Mouse (Mus musculus) midbrain, postnatal 0 days (tissue): ENCODE results near the gene Tmem138. TPM values are rescaled to one million over a fixed set of nuclear protein-coding genes. Genes with fewer than 3 reads are reported as not detected.

ENCODE experiments used
- ATAC-seq: fragments of 200-750 bp; cut with Nextera tagmentation; 2 replicates; pipeline ENCODE4 v1.8.0; 2017; ENCODE audit warnings: moderate number of reproducible peaks, mild to moderate bottlenecking, moderate TSS enrichment, moderate library complexity; ENCODE audit not compliant: low FRiP score
- DNase-seq: peaks from one replicate; pipeline ENCODE4 v3.0.0-alpha.2; 2015; ENCODE audit warnings: low spot score
- H3K27ac ChIP-seq: fragments of 300-500 bp; sonication (generic); 2 replicates; pipeline ENCODE4 v1.5.1; 2014; ENCODE audit warnings: low read depth, mild to moderate bottlenecking, low read length, mixed read lengths
- H3K27me3 ChIP-seq: fragments of 300-500 bp; sonication (generic); 2 replicates; pipeline ENCODE4 v1.6.1; 2014; ENCODE audit warnings: low read length, control low read depth, mixed read lengths; ENCODE audit not compliant: insufficient read depth
- H3K36me3 ChIP-seq: fragments of 300-500 bp; sonication (generic); 2 replicates; pipeline ENCODE4 v1.6.1; 2014; ENCODE audit warnings: low read length, control low read depth, mixed read lengths; ENCODE audit not compliant: insufficient read depth
- H3K4me1 ChIP-seq: fragments of 300-500 bp; sonication (generic); 2 replicates; pipeline ENCODE4 v1.6.1; 2014; ENCODE audit warnings: mild to moderate bottlenecking, control low read depth, antibody characterized with exemption, low read length, mixed read lengths; ENCODE audit not compliant: insufficient read depth
- H3K4me2 ChIP-seq: fragments of 300-500 bp; sonication (generic); 2 replicates; pipeline ENCODE4 v1.6.1; 2014; ENCODE audit warnings: low read depth, mild to moderate bottlenecking, low read length, mixed read lengths; ENCODE audit not compliant: poor library complexity, severe bottlenecking
- H3K4me3 ChIP-seq: fragments of 300-500 bp; sonication (generic); 2 replicates; pipeline ENCODE4 v1.5.1; 2014; ENCODE audit warnings: low read depth, mild to moderate bottlenecking, low read length, moderate library complexity
- H3K9ac ChIP-seq: fragments of 300-500 bp; sonication (generic); replicated peaks from 2 replicates; pipeline ENCODE4 v1.6.1; 2014; ENCODE audit warnings: mild to moderate bottlenecking, low read length, moderate library complexity, mixed read lengths; ENCODE audit not compliant: poor library complexity, severe bottlenecking
- H3K9me3 ChIP-seq: fragments of 300-500 bp; sonication (generic); 2 replicates; pipeline ENCODE4 v1.6.1; 2016; ENCODE audit warnings: low read length, control low read depth
- CTCF ChIP-seq: IDR thresholded peaks from 2 replicates; pipeline ENCODE4 v1.5.1; 2016; ENCODE audit warnings: antibody characterized with exemption, mild to moderate bottlenecking
- WGBS: fragments of 180-500 bp; shearing (Covaris S2); extraction: QIAGEN DNeasy Blood & Tissue Kit; methylation state at CpG from one replicate; pipeline ENCODE4 v1.1.7; 2014; 5-methylcytosine and 5-hydroxymethylcytosine counted together
- polyA plus RNA-seq: library from polyadenylated mRNA; unstranded; fragments of >200 nt; fragmentation: Nextera tagmentation; extraction: Ambion mirVana; gene quantifications from 2 replicates; pipeline ENCODE4 v1.2.1, GENCODE M21; 2015
- total RNA-seq: library from RNA; depleted of rRNA; stranded (reverse); fragments of >200 nt; gene quantifications from 2 replicates; pipeline ENCODE4 v1.2.3, GENCODE M21; 2014; rRNA removed

Gene Tmem138
- total and polyA plus RNA-seq, 2 experiments from 2014 or later: 18.5 to 32.4 TPM

DNA sequence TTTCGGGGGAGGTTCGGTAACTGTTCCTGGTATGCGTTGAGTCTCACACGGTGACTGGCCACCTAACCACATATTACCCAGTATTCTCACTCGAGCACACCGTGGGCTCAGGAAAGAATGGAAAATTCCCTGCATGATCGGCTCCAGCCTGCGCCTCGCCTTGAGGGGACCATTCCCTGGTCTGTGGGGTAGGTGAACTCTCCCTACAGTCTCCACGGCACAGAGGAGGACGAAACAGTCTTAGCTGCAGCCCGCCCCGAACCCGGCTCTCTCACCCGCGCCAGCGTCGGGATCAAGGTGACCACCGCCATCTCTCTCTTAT, 52.4 kb downstream of the Tmem138 start:
- ATAC-seq (no peak), DNase-seq (no peak)
- WGBS: 0% methylated on average over 19 of the region's 19 CpGs

DNA sequence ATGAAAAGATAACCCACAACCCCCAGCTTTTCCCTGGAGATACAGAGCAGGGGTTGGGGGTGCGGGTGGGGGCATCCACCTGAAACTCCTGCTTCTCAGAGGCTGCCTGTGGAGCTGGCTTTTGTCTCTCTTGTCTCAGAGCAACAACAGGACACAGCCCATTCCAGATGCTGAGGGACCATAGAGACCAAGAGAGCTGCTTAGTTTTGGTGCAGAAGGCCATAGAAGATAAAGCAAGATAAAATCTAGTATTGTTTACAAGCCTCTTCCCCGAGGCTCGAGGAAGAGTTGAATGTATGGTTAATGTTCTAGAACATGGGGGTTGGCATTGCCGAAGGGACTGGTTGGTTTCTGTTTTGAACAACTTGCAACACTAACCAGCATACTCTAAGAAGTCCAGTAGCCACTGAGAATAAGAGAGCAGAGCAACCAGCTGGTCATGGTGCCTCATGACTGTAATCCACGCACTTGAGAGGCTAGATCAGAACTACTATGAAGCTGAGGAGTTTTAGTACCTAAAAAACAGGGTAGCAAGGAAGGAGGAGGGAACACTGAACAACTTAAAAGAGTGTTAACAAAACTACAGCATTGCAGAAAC, 53.6 kb downstream of the Tmem138 start:
- peaks cover 8% of the 10 kb centered on the region; the same call in 1 of the 2 replicates for H3K4me1 ChIP-seq
- no peaks in the 10 kb centered on the region for H3K27me3 ChIP-seq
- no peak for ATAC-seq
- no peak overlapping the region for H3K9ac ChIP-seq
- no peaks in the 10 kb centered on the region for H3K36me3 ChIP-seq
- H3K27ac ChIP-seq: no peak overlapping the region
- H3K9me3 ChIP-seq: no peaks in the 10 kb centered on the region
- 87% methylated on average over 5 of the region's 5 CpGs for WGBS
- H3K4me2 ChIP-seq: peak overlapping the region; percentile 73; the same call in 1 of the 2 replicates
- DNase-seq: no peak
- no peak overlapping the region for H3K4me3 ChIP-seq
- no peak for TF ChIP-seq CTCF

More for the DNA sequence above, 52.4 kb downstream of the Tmem138 start:
- Histone ChIP-seq H3K4me3 (peak overlapping the region; percentile 94), H3K27me3 (no peaks in the 10 kb centered on the region), H3K36me3 (no peaks in the 10 kb centered on the region), H3K4me1 (peaks cover 8% of the 10 kb centered on the region; the same call in 1 of the 2 replicates), H3K27ac (peak overlapping the region; percentile 98), H3K9ac (peak overlapping the region; percentile 97), H3K4me2 (peak overlapping the region; percentile 73), H3K9me3 (no peaks in the 10 kb centered on the region)
- TF ChIP-seq CTCF: no peak

DNA sequence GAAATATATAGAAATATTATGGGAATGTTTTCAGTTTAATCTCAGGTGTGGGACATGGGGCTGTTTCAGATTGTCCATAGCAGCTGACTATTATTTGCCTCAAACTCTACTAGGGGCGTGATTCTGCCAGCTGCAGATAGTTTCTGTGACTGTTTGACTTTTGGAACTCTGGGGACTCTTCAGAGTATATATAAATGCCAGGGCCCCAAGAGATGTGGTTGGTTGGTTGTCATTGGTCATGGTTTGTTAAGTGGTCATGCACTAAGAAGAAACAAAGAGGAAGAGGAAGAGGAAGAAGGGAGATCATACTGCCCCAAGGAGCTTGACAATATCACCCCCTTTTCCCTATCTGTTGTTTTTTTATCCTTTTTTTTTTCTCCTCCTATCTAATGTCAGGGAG, 55.2 kb downstream of the Tmem138 start:
- ATAC-seq (no peak), DNase-seq (no peak)
- no peak overlapping the region for H3K9ac ChIP-seq
- H3K4me1 ChIP-seq: peaks cover 8% of the 10 kb centered on the region; the same call in 1 of the 2 replicates
- H3K4me2 ChIP-seq: no peak overlapping the region
- no peak overlapping the region for H3K27ac ChIP-seq
- H3K27me3 ChIP-seq: no peaks in the 10 kb centered on the region
- H3K9me3 ChIP-seq: no peaks in the 10 kb centered on the region
- no peak for TF ChIP-seq CTCF
- 88% methylated on average over 1 of the region's 1 CpGs for WGBS
- H3K36me3 ChIP-seq: peaks cover 4% of the 10 kb centered on the region; the same call in 1 of the 2 replicates
- H3K4me3 ChIP-seq: no peak overlapping the region

Other genes with a start within 250 kb of the Tmem138 start
- gene Syt7, start 188.3 kb downstream of the Tmem138 start, total RNA-seq: 138 and 140 TPM in 2 replicates
- 14.7 and 19.0 TPM in 2 replicates for gene Syt7, start 188.3 kb downstream of the Tmem138 start, polyA plus RNA-seq
- gene Lrrc10b, start 119.9 kb downstream of the Tmem138 start, total RNA-seq: 6.2 and 8.7 TPM in 2 replicates
- 2.2 and 2.3 TPM in 2 replicates for gene Lrrc10b, start 119.9 kb downstream of the Tmem138 start, polyA plus RNA-seq
- 4.9 and 7.8 TPM in 2 replicates for gene Ppp1r32, start 94.4 kb downstream of the Tmem138 start, total RNA-seq
- 5.0 and 5.3 TPM in 2 replicates for gene Ppp1r32, start 94.4 kb downstream of the Tmem138 start, polyA plus RNA-seq
- gene Cpsf7, start 52.1 kb downstream of the Tmem138 start, total RNA-seq: 55.7 and 62.3 TPM in 2 replicates
- 36.7 and 40.6 TPM in 2 replicates for gene Cpsf7, start 52.1 kb downstream of the Tmem138 start, polyA plus RNA-seq
- 51.5 and 54.4 TPM in 2 replicates for gene Sdhaf2, start 51.2 kb downstream of the Tmem138 start, total RNA-seq
- gene Sdhaf2, start 51.2 kb downstream of the Tmem138 start, polyA plus RNA-seq: 56.1 and 64.3 TPM in 2 replicates
- 23.1 and 33.8 TPM in 2 replicates for gene Tmem216, start 21.1 kb downstream of the Tmem138 start, total RNA-seq
- 41.5 and 47.0 TPM in 2 replicates for gene Tmem216, start 21.1 kb downstream of the Tmem138 start, polyA plus RNA-seq
- 19.1 and 32.0 TPM in 2 replicates for gene Cyb561a3, start 190 bp downstream of the Tmem138 start, total RNA-seq
- 20.3 and 22.2 TPM in 2 replicates for gene Cyb561a3, start 190 bp downstream of the Tmem138 start, polyA plus RNA-seq
- 247 and 261 TPM in 2 replicates for gene Ddb1, start 28.0 kb upstream of the Tmem138 start, total RNA-seq
- 135 TPM in 2 replicates for gene Ddb1, start 28.0 kb upstream of the Tmem138 start, polyA plus RNA-seq
- 11.1 and 15.8 TPM in 2 replicates for gene Tkfc, start 28.3 kb upstream of the Tmem138 start, total RNA-seq
- 19.5 and 23.3 TPM in 2 replicates for gene Tkfc, start 28.3 kb upstream of the Tmem138 start, polyA plus RNA-seq
- 2.6 and 2.9 TPM in 2 replicates for gene Vwce, start 56.9 kb upstream of the Tmem138 start, total RNA-seq
- gene Vwce, start 56.9 kb upstream of the Tmem138 start, polyA plus RNA-seq: 1.9 and 2.2 TPM in 2 replicates
- gene Pga5, start 100.7 kb upstream of the Tmem138 start, total RNA-seq: not detected in 2 replicates
- not detected in 2 replicates for gene Pga5, start 100.7 kb upstream of the Tmem138 start, polyA plus RNA-seq
- 17.5 and 22.4 TPM in 2 replicates for gene Vps37c, start 111.4 kb upstream of the Tmem138 start, total RNA-seq
- 22.9 and 28.0 TPM in 2 replicates for gene Vps37c, start 111.4 kb upstream of the Tmem138 start, polyA plus RNA-seq
- gene Cd5, start 161.6 kb upstream of the Tmem138 start, total RNA-seq: 0.55 and 0.85 TPM in 2 replicates
- 0.50 and 0.53 TPM in 2 replicates for gene Cd5, start 161.6 kb upstream of the Tmem138 start, polyA plus RNA-seq